Mouse (Mus musculus) skeletal muscle tissue, postnatal 0 days (tissue): ENCODE results near the gene Klhl11. TPM values are rescaled to one million over a fixed set of nuclear protein-coding genes. Genes with fewer than 3 reads are reported as not detected.

Source experiments
- microRNA-seq, 2 experiments: library from miRNA; unstranded; fragments of <30 nt; microRNA quantifications; one replicate each; pipeline ENCODE4; 2016
- polyA plus RNA-seq: library from polyadenylated mRNA; unstranded; fragments of >200 nt; fragmentation: Nextera tagmentation; extraction: Ambion mirVana; gene quantifications from 2 replicates; pipeline ENCODE4 v1.2.1, GENCODE M21; 2015

The Klhl11 gene
- polyA plus RNA-seq = 3.1 and 3.7 TPM in 2 replicates

DNA sequence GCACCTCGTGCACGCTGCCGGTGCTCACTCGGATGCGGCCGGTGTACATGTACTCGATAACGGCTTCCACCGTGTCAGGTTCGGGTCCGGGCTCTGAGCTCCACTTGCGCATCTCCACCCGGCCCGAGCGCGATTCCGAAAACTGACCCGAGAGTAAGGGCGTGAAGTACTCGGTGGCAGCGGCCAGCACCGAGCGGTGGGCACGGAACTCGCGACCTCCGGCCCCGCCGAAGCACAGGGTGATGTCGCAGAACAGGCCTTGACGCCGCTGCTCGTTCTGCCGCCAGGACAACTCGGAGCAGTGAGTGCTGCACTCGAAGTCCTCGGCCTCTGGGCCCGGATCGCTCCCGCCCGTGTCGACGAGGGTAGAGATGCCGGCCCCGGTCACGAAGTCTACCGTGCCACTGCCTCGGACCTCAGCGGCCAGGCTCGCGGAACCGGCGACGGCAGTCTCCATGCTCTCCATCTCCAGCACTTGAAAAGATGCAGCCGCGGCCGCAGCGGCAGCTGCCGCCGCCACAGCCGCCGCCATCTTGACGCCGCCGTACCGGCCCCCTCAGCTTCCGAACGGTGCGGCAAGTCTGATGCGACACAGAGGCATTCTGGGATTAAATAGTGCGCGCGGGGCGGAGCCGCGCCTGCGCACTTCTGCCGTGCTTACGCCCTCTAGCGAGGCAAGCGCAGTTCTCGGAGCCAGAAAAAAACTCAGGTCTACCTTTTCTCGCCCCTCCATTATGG lies at the start of gene Klhl11:
Gene Klhl11 (minus strand): TSS at position 545 of the 738 bp plus-strand sequence.

DNA sequence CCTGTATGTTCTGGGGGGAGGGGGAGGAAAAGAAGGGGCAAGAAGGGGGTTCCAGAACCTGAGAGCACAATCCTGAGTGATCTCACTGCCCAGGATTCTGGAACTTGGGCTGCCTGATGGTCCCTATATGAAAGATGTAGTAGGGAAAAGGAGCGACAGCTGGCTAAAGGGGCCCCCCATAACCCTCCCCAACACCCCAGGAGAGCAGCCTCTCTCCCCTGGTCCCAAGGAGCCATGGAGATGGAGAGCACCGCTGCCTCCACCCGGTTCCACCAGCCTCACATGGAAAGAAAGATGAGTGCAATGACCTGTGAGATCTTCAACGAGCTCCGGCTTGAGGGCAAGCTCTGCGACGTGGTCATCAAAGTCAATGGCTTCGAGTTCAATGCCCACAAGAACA lies 30.7 kb downstream of the Klhl11 start, which contains the start of the genes Nt5c3b and Klhl10:
Gene Nt5c3b (minus strand): TSS at position 12 of the 400 bp plus-strand sequence.
Gene Klhl10 (plus strand): TSS at position 121 of the 400 bp plus-strand sequence.

DNA sequence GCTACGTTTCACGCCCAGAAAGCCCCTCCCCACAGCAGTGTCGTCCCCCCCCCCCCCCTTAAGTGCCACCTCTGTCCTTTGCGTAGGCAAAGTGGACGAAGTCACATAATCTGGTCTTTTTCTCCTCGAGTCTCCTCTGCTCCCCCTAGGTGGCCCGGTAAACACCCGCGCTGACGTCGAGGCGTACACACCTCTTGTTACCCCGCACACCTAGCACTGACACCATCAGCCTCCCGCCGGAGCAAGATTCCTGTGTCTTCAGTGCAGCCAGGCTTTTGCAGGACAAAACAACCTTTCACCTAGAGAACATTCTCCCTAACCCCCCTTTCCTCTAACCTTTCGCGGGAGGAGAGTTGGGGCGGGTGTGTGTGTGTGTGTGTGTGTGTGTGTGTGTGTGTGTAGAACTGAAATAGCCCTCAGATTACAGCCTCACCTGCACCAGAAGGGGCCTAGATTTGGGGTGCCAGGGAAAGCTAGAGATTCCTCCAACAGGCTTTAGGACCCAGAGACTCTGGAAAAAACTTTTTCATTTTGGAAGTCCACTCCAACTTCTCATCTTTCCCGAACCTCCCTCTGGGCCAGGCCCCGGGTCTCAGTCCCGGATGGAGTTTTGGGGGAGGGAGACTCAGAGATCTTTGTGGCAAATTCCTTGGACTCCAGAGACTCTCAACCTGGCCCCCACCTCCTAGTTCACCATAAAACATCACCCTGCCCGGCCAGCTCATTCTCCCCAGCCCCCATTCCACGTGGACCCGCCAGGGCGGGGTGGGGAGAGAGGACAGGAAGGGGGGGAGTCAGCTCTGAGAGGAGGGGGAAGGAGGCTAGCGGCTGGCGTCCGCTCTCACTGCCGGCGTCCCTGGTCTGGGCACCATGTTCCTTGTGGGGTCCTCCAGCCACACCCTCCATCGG lies 57.4 kb downstream of the Klhl11 start, which contains the start of gene Fkbp10:
Gene Fkbp10 (plus strand): TSS at position 784 of the 909 bp plus-strand sequence.

DNA sequence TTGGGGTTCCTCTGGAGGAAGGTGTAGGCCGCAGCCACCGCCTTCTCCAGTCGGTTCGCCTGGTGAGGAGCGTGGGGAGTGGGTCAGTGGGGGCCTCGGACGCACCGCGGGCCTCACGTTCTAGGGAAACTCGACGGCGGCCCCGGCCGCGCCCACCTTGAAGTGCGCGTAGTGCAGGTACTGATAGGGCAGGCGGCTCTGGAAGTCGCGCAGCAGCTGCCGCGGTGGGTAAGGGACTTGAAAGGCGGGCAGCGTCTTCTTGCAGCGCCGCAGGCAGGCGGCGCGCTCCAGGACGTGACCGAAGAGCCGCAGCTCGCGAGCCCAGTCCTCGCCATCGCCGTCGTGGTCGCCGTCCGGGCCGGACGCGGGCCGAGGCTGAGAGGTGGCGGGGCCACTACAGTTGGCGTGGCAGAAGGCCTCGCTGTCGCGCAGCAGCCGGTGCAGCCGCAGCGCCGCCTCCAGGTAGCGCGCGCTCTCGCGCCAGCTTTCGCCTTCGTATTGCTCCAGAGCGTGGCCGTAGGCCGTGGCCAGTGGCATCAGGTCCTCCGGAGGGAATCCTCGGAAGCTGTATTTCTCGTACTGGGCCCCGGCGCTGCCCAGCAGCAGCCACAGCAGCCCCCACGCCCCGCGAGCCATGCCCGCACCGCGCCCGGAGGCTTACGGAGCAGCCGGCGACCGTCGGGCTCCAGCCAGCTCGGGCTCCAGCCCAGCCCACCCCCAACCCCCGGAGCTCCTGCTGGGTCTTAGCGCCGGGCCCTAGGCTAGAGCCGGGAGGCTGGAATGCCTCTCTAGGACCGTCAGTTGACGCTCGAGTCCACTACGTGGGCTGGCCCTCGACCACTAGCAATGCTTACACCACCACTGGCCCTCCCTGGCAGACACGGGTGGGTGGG lies 58.3 kb downstream of the Klhl11 start, which contains the start of gene P3h4:
Gene P3h4 (minus strand): TSS at position 816 of the 893 bp plus-strand sequence.

Small RNA genes lying within 50 kb of the gene (microRNA-seq; reads per million reads assigned to microRNA genes)
- 0 reads per million in 2 experiments for gene Gm27374
- 0.42 to 0.61 reads per million in 2 experiments for gene Mir7116

Other genes starting within 250 kb of the Klhl11 start
- 0.69 TPM in 1 of 2 replicates, not detected in the other for gene Krt16, start 223.8 kb downstream of the Klhl11 start, polyA plus RNA-seq
- 15.6 TPM in 1 of 2 replicates, not detected in the other for gene Krt17, start 211.7 kb downstream of the Klhl11 start, polyA plus RNA-seq
- not detected in 2 replicates for gene Krt42, start 202.9 kb downstream of the Klhl11 start, polyA plus RNA-seq
- 1,439 and 1,728 TPM in 2 replicates for gene Eif1, start 152.9 kb downstream of the Klhl11 start, polyA plus RNA-seq
- gene Gast, start 138.3 kb downstream of the Klhl11 start, polyA plus RNA-seq = 0.44 TPM in 1 of 2 replicates, not detected in the other
- 0.51 and 0.56 TPM in 2 replicates for gene Hap1, start 116.6 kb downstream of the Klhl11 start, polyA plus RNA-seq
- 36.6 and 44.0 TPM in 2 replicates for gene Jup, start 75.0 kb downstream of the Klhl11 start, polyA plus RNA-seq
- gene P3h4, start 57.9 kb downstream of the Klhl11 start, polyA plus RNA-seq = 29.9 and 43.6 TPM in 2 replicates
- gene Fkbp10, start 57.0 kb downstream of the Klhl11 start, polyA plus RNA-seq = 60.9 and 82.7 TPM in 2 replicates
- gene Nt5c3b, start 30.9 kb downstream of the Klhl11 start, polyA plus RNA-seq = 46.3 and 48.7 TPM in 2 replicates
- 0.23 and 0.44 TPM in 2 replicates for gene Klhl10, start 30.8 kb downstream of the Klhl11 start, polyA plus RNA-seq
- gene Acly, start 55.3 kb upstream of the Klhl11 start, polyA plus RNA-seq = 19.8 and 22.8 TPM in 2 replicates
- 0.37 TPM in 2 replicates for gene Ttc25, start 72.9 kb upstream of the Klhl11 start, polyA plus RNA-seq
- 39.3 and 40.3 TPM in 2 replicates for gene Cnp, start 102.2 kb upstream of the Klhl11 start, polyA plus RNA-seq
- 53.4 and 53.7 TPM in 2 replicates for gene Nkiras2, start 146.5 kb upstream of the Klhl11 start, polyA plus RNA-seq
- 161 and 168 TPM in 2 replicates for gene Dnajc7, start 147.4 kb upstream of the Klhl11 start, polyA plus RNA-seq
- 1.5 and 1.7 TPM in 2 replicates for gene Zfp385c, start 219.7 kb upstream of the Klhl11 start, polyA plus RNA-seq
- gene Dhx58, start 231.5 kb upstream of the Klhl11 start, polyA plus RNA-seq = 2.6 and 3.5 TPM in 2 replicates
- 17.1 and 18.1 TPM in 2 replicates for gene Kat2a, start 239.7 kb upstream of the Klhl11 start, polyA plus RNA-seq
- 0.26 TPM in 1 of 2 replicates, not detected in the other for gene Hspb9, start 241.1 kb upstream of the Klhl11 start, polyA plus RNA-seq